Comparison of ENCODE assay signal across 9 mouse cellular contexts in genomic region chr9:29585746-29586380, GRCm38 (mm10).
DNase-seq lines count a peak whose midpoint lies in the region; ATAC-seq lines count a peak whose summit lies in the region.
"Had no signal": no experiment of that assay in that cellular context is flagged by ENCODE, and none has a peak within 500 bp of the region (broad histone marks: within the 10 kb centered on the region; RNA-seq: fewer than 3 reads in every experiment).

No protein-coding gene starts in this region.

- DNase-seq in kidney, adult 18-20 months = peak; percentile 40
- DNase-seq in WW6 (ENCODE audit: low read depth, low spot score) = peak; percentile 7
- DNase-seq in cerebellum, postnatal 25 days = peak; percentile 87 to 91
- DNase-seq in gonadal fat pad, adult 2 months (ENCODE audit: low read depth) = peak; percentile 5
- peak; percentile 64 to 76 for DNase-seq in left cerebral cortex, postnatal 10 days (ENCODE audit: extremely low spot score in 1 of 2, low spot score in 2 of 2)
- peak; percentile 76 for DNase-seq in right cerebral cortex, adult 18-20 months
- DNase-seq in natural killer cell, adult 2 months (ENCODE audit: low spot score in 2 of 2) = no peak
- DNase-seq: liver, embryonic 13.5 days had no signal

- H3K27me3 ChIP-seq in kidney, embryonic 15.5 days = no peaks in the 10 kb centered on the region
- H3K27me3 ChIP-seq: liver, embryonic 13.5 days had no signal

- H3K27ac ChIP-seq in kidney, embryonic 15.5 days = no peak overlapping the region
- H3K27ac ChIP-seq: liver, embryonic 13.5 days had no signal

- no peaks in the 10 kb centered on the region for H3K9me3 ChIP-seq in kidney, embryonic 15.5 days (replicated peaks)
- H3K9me3 ChIP-seq: liver, embryonic 13.5 days had no signal

- no peak overlapping the region for H3K9ac ChIP-seq in kidney, embryonic 15.5 days
- H3K9ac ChIP-seq: liver, embryonic 13.5 days had no signal

- 53% methylated on average over 8 of the region's 8 CpGs for WGBS in kidney, embryonic 15.5 days

- no peak overlapping the region for H3K4me3 ChIP-seq in kidney, embryonic 15.5 days (replicated peaks)
- H3K4me3 ChIP-seq: liver, embryonic 13.5 days had no signal

- no peak for ATAC-seq in kidney, embryonic 15.5 days (replicated peaks; ENCODE audit: low FRiP score)

- intact Hi-C loops in left cerebral cortex, postnatal 10 days (cut with DNase I) = no loop called here

- no peaks in the 10 kb centered on the region for H3K36me3 ChIP-seq in kidney, embryonic 15.5 days
- H3K36me3 ChIP-seq: liver, embryonic 13.5 days had no signal

- H3K4me1 ChIP-seq in kidney, embryonic 15.5 days = 0 out of 2 replicates have a peak, but pooled peaks cover 2% of the 10 kb centered on the region
- H3K4me1 ChIP-seq: liver, embryonic 13.5 days had no signal

- H3K4me2 ChIP-seq in kidney, embryonic 15.5 days = no peak overlapping the region
- H3K4me2 ChIP-seq: liver, embryonic 13.5 days had no signal

Comparison
In these comparisons a context has a peak if more than half of its experiments do, and no peak if none do; other contexts are left out.
1. DNase-seq: peak in kidney, adult 18-20 months (single experiment), WW6 (single experiment), cerebellum, postnatal 25 days (2 of 2), gonadal fat pad, adult 2 months (single experiment), left cerebral cortex, postnatal 10 days (2 of 2) and right cerebral cortex, adult 18-20 months (single experiment); none in natural killer cell, adult 2 months (0 of 2).